Mouse (Mus musculus): ENCODE results near the gene Saysd1. TPM values are rescaled to one million over a fixed set of nuclear protein-coding genes. Genes with fewer than 3 reads are reported as not detected.

Gene Saysd1
- polyA plus RNA-seq, 1 experiment from 2014 or later: 18.9 TPM

- no peak overlapping the region for H3K4me2 ChIP-seq (replicated peaks; ENCODE audit: low read depth, low read length)
- no peak overlapping the region for H3K27ac ChIP-seq (ENCODE audit: low read length)
- no peak overlapping the region for H3K4me3 ChIP-seq (ENCODE audit: low read depth, low read length)
- no peak overlapping the region for H3K9ac ChIP-seq (replicated peaks; ENCODE audit: low read depth)
- TF ChIP-seq EP300 (IDR thresholded peaks at IDR 0.05): no peak
- TF ChIP-seq CTCF (IDR thresholded peaks at IDR 0.05): no peak
- H3K27me3 ChIP-seq (replicated peaks; ENCODE audit: insufficient read depth, low read length): no peaks in the 10 kb centered on the region
- DNase-seq (ENCODE audit: low spot score) (no peak), ATAC-seq (no peak)
- H3K9me3 ChIP-seq (ENCODE audit: low read length): no peaks in the 10 kb centered on the region
- 82% methylated on average over 11 of the region's 11 CpGs for WGBS
- no peaks in the 10 kb centered on the region for H3K4me1 ChIP-seq (ENCODE audit: insufficient read depth, low read depth, low read length)
- H3K36me3 ChIP-seq (ENCODE audit: insufficient read depth, low read length): no peaks in the 10 kb centered on the region
Observed at GRCm38 (mm10) chr14:20148514-20148913, 10.2 kb upstream of the Saysd1 start.

GRCm38 (mm10) chr14:20147854-20148253 is 9.5 kb upstream of the Saysd1 start:
- Histone ChIP-seq H3K4me1 (ENCODE audit: insufficient read depth, low read depth, low read length) (no peaks in the 10 kb centered on the region), H3K27ac (ENCODE audit: low read length) (no peak overlapping the region), H3K27me3 (replicated peaks; ENCODE audit: insufficient read depth, low read length) (no peaks in the 10 kb centered on the region), H3K36me3 (ENCODE audit: insufficient read depth, low read length) (no peaks in the 10 kb centered on the region), H3K9ac (replicated peaks; ENCODE audit: low read depth) (no peak overlapping the region), H3K9me3 (ENCODE audit: low read length) (no peaks in the 10 kb centered on the region), H3K4me2 (replicated peaks; ENCODE audit: low read depth, low read length) (no peak overlapping the region), H3K4me3 (ENCODE audit: low read depth, low read length) (no peak overlapping the region)
- WGBS: 82% methylated on average over 7 of the region's 7 CpGs
- ATAC-seq: no peak
- no peak for DNase-seq (ENCODE audit: low spot score)
- TF ChIP-seq CTCF (IDR thresholded peaks at IDR 0.05) (no peak), EP300 (IDR thresholded peaks at IDR 0.05) (no peak)

GRCm38 (mm10) chr14:20144093-20144492 is 5.8 kb upstream of the Saysd1 start:
- TF ChIP-seq EP300 (IDR thresholded peaks at IDR 0.05) (no peak), CTCF (IDR thresholded peaks at IDR 0.05) (no peak)
- H3K9ac ChIP-seq (replicated peaks; ENCODE audit: low read depth): no peak overlapping the region
- H3K4me2 ChIP-seq (replicated peaks; ENCODE audit: low read depth, low read length): no peak overlapping the region
- WGBS: 74% methylated on average over 4 of the region's 4 CpGs
- H3K4me3 ChIP-seq (ENCODE audit: low read depth, low read length): no peak overlapping the region
- H3K27me3 ChIP-seq (replicated peaks; ENCODE audit: insufficient read depth, low read length): no peaks in the 10 kb centered on the region
- DNase-seq (ENCODE audit: low spot score) (no peak), ATAC-seq (no peak)
- no peaks in the 10 kb centered on the region for H3K36me3 ChIP-seq (ENCODE audit: insufficient read depth, low read length)
- no peaks in the 10 kb centered on the region for H3K4me1 ChIP-seq (ENCODE audit: insufficient read depth, low read depth, low read length)
- no peak overlapping the region for H3K27ac ChIP-seq (ENCODE audit: low read length)
- no peaks in the 10 kb centered on the region for H3K9me3 ChIP-seq (ENCODE audit: low read length)

- no peak overlapping the region for H3K27ac ChIP-seq (ENCODE audit: low read length)
- ATAC-seq: peak; percentile 84
- H3K9ac ChIP-seq (replicated peaks; ENCODE audit: low read depth): no peak overlapping the region
- H3K4me3 ChIP-seq (ENCODE audit: low read depth, low read length): no peak overlapping the region
- 67% methylated on average over 10 of the region's 10 CpGs for WGBS
- H3K4me1 ChIP-seq (ENCODE audit: insufficient read depth, low read depth, low read length): no peaks in the 10 kb centered on the region
- H3K4me2 ChIP-seq (replicated peaks; ENCODE audit: low read depth, low read length): no peak overlapping the region
- no peaks in the 10 kb centered on the region for H3K27me3 ChIP-seq (replicated peaks; ENCODE audit: insufficient read depth, low read length)
- no peaks in the 10 kb centered on the region for H3K9me3 ChIP-seq (ENCODE audit: low read length)
- DNase-seq (ENCODE audit: low spot score): peak; percentile 69
- TF ChIP-seq EP300 (IDR thresholded peaks at IDR 0.05): peak; percentile 27; the same call in 1 of the 2 replicates
- TF ChIP-seq CTCF (IDR thresholded peaks at IDR 0.05): no peak
- H3K36me3 ChIP-seq (ENCODE audit: insufficient read depth, low read length): no peaks in the 10 kb centered on the region
Observed at GRCm38 (mm10) chr14:20134965-20135671, 3.2 kb downstream of the Saysd1 start.

- no peak overlapping the region for H3K27ac ChIP-seq (ENCODE audit: low read length)
- H3K4me3 ChIP-seq (ENCODE audit: low read depth, low read length): no peak overlapping the region
- ATAC-seq (no peak), DNase-seq (ENCODE audit: low spot score) (no peak)
- no peaks in the 10 kb centered on the region for H3K9me3 ChIP-seq (ENCODE audit: low read length)
- no peaks in the 10 kb centered on the region for H3K36me3 ChIP-seq (ENCODE audit: insufficient read depth, low read length)
- WGBS: 70% methylated on average over 6 of the region's 6 CpGs
- no peaks in the 10 kb centered on the region for H3K27me3 ChIP-seq (replicated peaks; ENCODE audit: insufficient read depth, low read length)
- H3K4me1 ChIP-seq (ENCODE audit: insufficient read depth, low read depth, low read length): no peaks in the 10 kb centered on the region
- H3K4me2 ChIP-seq (replicated peaks; ENCODE audit: low read depth, low read length): no peak overlapping the region
- no peak overlapping the region for H3K9ac ChIP-seq (replicated peaks; ENCODE audit: low read depth)
- TF ChIP-seq EP300 (IDR thresholded peaks at IDR 0.05) (no peak), CTCF (IDR thresholded peaks at IDR 0.05) (no peak)
Observed at GRCm38 (mm10) chr14:20128162-20128561, 10.2 kb downstream of the Saysd1 start.

- Histone ChIP-seq H3K4me1 (ENCODE audit: insufficient read depth, low read depth, low read length) (no peaks in the 10 kb centered on the region), H3K36me3 (ENCODE audit: insufficient read depth, low read length) (no peaks in the 10 kb centered on the region), H3K27ac (ENCODE audit: low read length) (no peak overlapping the region), H3K4me3 (ENCODE audit: low read depth, low read length) (no peak overlapping the region), H3K4me2 (replicated peaks; ENCODE audit: low read depth, low read length) (no peak overlapping the region), H3K9ac (replicated peaks; ENCODE audit: low read depth) (no peak overlapping the region), H3K9me3 (ENCODE audit: low read length) (no peaks in the 10 kb centered on the region), H3K27me3 (replicated peaks; ENCODE audit: insufficient read depth, low read length) (no peaks in the 10 kb centered on the region)
- DNase-seq (ENCODE audit: low spot score) (no peak), ATAC-seq (no peak)
- WGBS: 70% methylated on average over 15 of the region's 15 CpGs
- TF ChIP-seq EP300 (IDR thresholded peaks at IDR 0.05) (no peak), CTCF (IDR thresholded peaks at IDR 0.05) (no peak)
Observed at GRCm38 (mm10) chr14:20127406-20128087, 10.8 kb downstream of the Saysd1 start.

All from lung, postnatal 0 days (tissue).